Mouse (Mus musculus) embryonic facial prominence, embryonic 15.5 days (tissue): ENCODE measurements around the gene Zfp184. TPM values are rescaled to one million over a fixed set of nuclear protein-coding genes. Genes with fewer than 3 reads are reported as not detected.

Source experiments
- ATAC-seq: fragments of 200-750 bp; cut with Nextera tagmentation; 2 replicates; pipeline ENCODE4 v1.8.0; 2017; ENCODE audit warnings: low read depth, moderate TSS enrichment; ENCODE audit not compliant: insufficient number of reproducible peaks, low FRiP score, low TSS enrichment
- H3K27ac ChIP-seq: fragments of 300-500 bp; sonication (generic); replicated peaks from 2 replicates; pipeline ENCODE4 v1.5.1; 2015; ENCODE audit warnings: mild to moderate bottlenecking, inconsistent platforms
- H3K27me3 ChIP-seq: fragments of 300-500 bp; sonication (generic); 2 replicates; pipeline ENCODE4 v1.6.1; 2015; ENCODE audit warnings: inconsistent platforms
- H3K36me3 ChIP-seq: fragments of 300-500 bp; sonication (generic); 2 replicates; pipeline ENCODE4 v1.6.1; 2015; ENCODE audit warnings: mild to moderate bottlenecking, inconsistent platforms
- H3K4me1 ChIP-seq: fragments of 300-500 bp; sonication (generic); 2 replicates; pipeline ENCODE4 v1.6.1; 2015; ENCODE audit warnings: inconsistent platforms
- H3K4me2 ChIP-seq: fragments of 300-500 bp; sonication (generic); replicated peaks from 2 replicates; pipeline ENCODE4 v1.6.1; 2015; ENCODE audit warnings: mild to moderate bottlenecking, inconsistent platforms
- H3K4me3 ChIP-seq: fragments of 300-500 bp; sonication (generic); replicated peaks from 2 replicates; pipeline ENCODE4 v1.5.1; 2015; ENCODE audit warnings: mild to moderate bottlenecking, inconsistent platforms
- H3K9ac ChIP-seq: fragments of 300-500 bp; sonication (generic); 2 replicates; pipeline ENCODE4 v1.6.1; 2015; ENCODE audit warnings: inconsistent platforms
- H3K9me3 ChIP-seq: fragments of 300-500 bp; sonication (generic); replicated peaks from 2 replicates; pipeline ENCODE4 v1.6.1; 2016; ENCODE audit warnings: inconsistent platforms
- WGBS: fragments of 180-500 bp; shearing (Covaris S2); methylation state at CpG from one replicate; pipeline ENCODE4 v1.1.7; 2015; 5-methylcytosine and 5-hydroxymethylcytosine counted together
- polyA plus RNA-seq: library from polyadenylated mRNA; unstranded; fragments of >200 nt; fragmentation: Nextera tagmentation; extraction: Ambion mirVana; gene quantifications from 2 replicates; pipeline ENCODE4 v1.2.1, GENCODE M21; 2015

Gene Zfp184
- polyA plus RNA-seq, 1 experiment from 2014 or later = 7.7 TPM

DNA sequence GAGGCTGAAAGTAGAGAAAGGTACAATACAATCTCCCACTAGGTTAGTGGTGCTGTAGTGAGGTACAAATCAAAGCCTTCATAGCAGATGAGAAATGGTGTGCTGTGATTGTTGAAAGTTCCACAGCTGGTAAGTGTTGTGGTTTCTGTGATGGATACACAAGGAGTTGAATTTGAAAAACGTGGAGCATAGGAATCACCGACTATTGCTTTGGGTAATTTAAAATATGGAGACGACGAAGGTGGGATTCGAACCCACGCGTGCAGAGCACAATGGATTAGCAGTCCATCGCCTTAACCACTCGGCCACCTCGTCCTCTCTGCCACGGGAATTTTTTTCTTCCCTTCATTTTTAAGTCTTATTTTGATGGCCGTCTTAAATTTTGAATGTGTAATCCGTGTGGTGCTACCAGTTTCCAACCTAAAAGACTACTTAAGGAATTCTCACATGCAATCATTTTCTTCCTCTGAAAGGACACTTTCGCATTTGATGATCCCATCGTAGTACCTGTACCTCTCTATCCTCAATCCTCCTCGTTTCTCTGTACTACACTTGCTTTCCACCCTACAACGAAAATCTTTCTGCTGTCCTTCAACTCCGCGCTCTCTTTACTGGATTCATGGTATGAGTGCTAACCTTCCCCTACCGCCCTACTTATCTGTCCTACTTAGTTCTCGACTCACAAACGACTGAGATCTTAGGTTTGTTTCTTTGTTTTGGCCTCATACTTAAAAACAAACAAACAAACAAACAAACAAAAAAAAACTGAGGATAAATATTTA lies 49.3 kb downstream of the Zfp184 start:
- no peak overlapping the region for H3K27ac ChIP-seq

DNA sequence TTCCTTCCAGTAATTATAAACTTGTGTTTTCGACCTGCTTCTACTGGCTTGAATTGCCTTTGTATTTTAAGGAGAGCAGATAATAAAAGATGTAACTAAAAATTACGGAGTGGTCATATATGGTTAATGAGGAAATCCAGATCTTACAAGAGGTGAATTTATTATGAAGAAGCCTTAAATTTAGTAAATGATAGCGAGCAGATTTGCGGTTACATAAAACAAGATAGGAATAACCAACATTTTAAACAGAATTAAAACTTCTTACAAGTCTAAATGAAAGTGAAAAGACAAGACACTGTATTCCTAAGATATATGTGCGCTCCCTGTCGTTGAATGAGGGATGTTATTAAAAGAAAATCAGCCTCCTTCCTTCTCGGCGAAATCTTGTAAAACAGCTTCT lies 50.0 kb downstream of the Zfp184 start:
- H3K9me3 ChIP-seq = no peaks in the 10 kb centered on the region
- H3K27ac ChIP-seq = no peak overlapping the region
- no peaks in the 10 kb centered on the region for H3K36me3 ChIP-seq
- ATAC-seq = no peak
- peak overlapping the region; percentile 34 for H3K4me3 ChIP-seq
- H3K9ac ChIP-seq = no peak overlapping the region
- 4% methylated on average over 8 of the region's 8 CpGs for WGBS
- H3K27me3 ChIP-seq = peaks cover 62% of the 10 kb centered on the region
- H3K4me2 ChIP-seq = peak overlapping the region; percentile 55
- H3K4me1 ChIP-seq = peaks cover 16% of the 10 kb centered on the region

More for the DNA sequence above, 49.3 kb downstream of the Zfp184 start:
- WGBS = 2% methylated on average over 22 of the region's 22 CpGs
- no peak overlapping the region for H3K9ac ChIP-seq
- H3K4me3 ChIP-seq = no peak overlapping the region
- peaks cover 55% of the 10 kb centered on the region for H3K27me3 ChIP-seq
- H3K9me3 ChIP-seq = no peaks in the 10 kb centered on the region
- no peak overlapping the region for H3K4me2 ChIP-seq
- peaks cover 16% of the 10 kb centered on the region for H3K4me1 ChIP-seq
- ATAC-seq = no peak
- H3K36me3 ChIP-seq = no peaks in the 10 kb centered on the region

DNA sequence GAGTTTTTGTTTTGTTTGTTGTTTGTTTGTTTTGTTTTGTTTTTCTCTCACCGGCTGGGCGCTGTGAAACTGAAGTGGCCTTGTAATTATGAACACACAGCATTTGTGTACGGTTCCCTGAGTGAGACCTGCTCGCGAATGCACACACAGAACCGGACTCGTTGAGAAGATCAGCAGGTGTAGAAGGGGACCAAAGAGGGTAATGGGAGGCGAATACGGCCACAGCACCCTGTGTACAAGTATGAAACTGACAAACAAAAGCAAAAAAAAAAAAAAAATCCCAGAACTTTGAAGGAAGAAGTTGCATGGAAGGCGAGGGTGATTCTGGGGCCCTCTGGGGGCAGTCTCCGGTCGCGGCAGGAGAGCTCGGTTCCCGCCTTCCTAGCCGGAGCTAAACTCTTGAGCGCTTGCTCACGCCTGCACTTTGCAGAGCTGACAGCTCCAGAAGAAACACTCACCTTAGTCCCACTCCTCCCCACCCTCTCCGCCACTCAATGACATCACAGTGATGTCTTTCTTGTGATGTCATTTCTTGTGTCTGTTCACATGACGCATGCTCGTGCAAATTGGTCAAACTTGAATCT lies 50.5 kb downstream of the Zfp184 start:
- Histone ChIP-seq H3K4me2 (peak overlapping the region; percentile 55), H3K9me3 (no peaks in the 10 kb centered on the region), H3K9ac (no peak overlapping the region), H3K27ac (no peak overlapping the region), H3K4me3 (peak overlapping the region; percentile 34), H3K27me3 (peaks cover 67% of the 10 kb centered on the region), H3K36me3 (no peaks in the 10 kb centered on the region), H3K4me1 (peaks cover 16% of the 10 kb centered on the region)
- WGBS = under 1% methylated on average over 21 of the region's 21 CpGs
- ATAC-seq = no peak

DNA sequence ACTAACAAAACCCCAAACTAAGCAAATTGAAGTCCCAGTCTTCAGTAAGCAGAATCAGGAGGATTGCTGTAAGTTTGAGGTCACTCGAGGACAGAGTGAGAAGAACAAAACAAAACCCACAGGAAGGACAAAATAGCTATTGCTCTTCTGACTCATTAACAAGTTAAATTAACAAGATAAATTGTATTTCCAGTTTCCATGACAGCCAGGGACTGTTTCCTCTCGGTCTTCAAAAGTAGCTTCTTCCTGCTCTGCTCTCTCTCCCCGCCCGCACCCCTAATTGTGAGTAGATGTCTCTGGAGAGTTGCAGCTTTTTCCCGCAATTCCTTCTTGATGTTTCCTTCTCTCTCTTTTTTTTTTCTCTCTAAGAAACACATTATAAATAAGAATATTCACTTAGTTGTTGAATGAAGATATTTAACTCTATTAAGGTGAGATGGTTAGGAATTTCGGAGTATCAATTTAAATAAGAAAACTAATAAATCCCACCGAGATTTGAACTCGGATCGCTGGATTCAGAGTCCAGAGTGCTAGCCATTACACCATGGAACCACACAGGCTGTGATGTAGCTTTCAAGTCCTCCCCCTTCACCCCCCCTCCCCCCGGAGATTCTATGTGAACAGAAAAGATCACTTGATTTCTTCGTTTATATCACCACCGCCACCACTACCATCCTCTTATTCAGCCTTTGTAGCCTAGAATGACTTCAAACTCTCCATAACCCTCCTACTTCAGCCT lies 51.4 kb downstream of the Zfp184 start:
- WGBS = 2% methylated on average over 12 of the region's 12 CpGs
- Histone ChIP-seq H3K4me2 (peak overlapping the region; percentile 55), H3K4me3 (peak overlapping the region; percentile 21), H3K36me3 (no peaks in the 10 kb centered on the region), H3K4me1 (peaks cover 16% of the 10 kb centered on the region), H3K9ac (no peak overlapping the region), H3K9me3 (no peaks in the 10 kb centered on the region), H3K27ac (no peak overlapping the region), H3K27me3 (peaks cover 73% of the 10 kb centered on the region)
- ATAC-seq = no peak

DNA sequence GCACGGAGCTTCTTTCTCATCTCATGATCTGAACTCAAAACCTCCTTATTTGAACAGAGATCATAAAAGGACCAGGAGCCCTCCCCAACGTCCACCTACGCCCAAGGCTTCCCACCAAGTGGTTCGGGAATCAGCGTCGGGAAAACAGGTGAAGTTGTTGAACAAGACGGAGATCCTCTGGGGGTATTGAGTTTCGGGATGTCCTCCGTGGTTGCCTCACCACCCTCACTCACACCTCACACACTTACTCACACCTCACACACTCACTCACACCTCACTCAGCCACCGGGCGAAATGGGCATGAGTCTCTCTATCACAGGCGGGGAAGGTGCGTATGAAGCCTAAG lies 51.9 kb downstream of the Zfp184 start:
- peaks cover 16% of the 10 kb centered on the region for H3K4me1 ChIP-seq
- ATAC-seq = no peak
- no peaks in the 10 kb centered on the region for H3K36me3 ChIP-seq
- peaks cover 79% of the 10 kb centered on the region for H3K27me3 ChIP-seq
- H3K4me2 ChIP-seq = peak overlapping the region; percentile 31
- H3K27ac ChIP-seq = no peak overlapping the region
- H3K9ac ChIP-seq = no peak overlapping the region
- peak overlapping the region; percentile 21 for H3K4me3 ChIP-seq
- H3K9me3 ChIP-seq = no peaks in the 10 kb centered on the region
- under 1% methylated on average over 13 of the region's 13 CpGs for WGBS

DNA sequence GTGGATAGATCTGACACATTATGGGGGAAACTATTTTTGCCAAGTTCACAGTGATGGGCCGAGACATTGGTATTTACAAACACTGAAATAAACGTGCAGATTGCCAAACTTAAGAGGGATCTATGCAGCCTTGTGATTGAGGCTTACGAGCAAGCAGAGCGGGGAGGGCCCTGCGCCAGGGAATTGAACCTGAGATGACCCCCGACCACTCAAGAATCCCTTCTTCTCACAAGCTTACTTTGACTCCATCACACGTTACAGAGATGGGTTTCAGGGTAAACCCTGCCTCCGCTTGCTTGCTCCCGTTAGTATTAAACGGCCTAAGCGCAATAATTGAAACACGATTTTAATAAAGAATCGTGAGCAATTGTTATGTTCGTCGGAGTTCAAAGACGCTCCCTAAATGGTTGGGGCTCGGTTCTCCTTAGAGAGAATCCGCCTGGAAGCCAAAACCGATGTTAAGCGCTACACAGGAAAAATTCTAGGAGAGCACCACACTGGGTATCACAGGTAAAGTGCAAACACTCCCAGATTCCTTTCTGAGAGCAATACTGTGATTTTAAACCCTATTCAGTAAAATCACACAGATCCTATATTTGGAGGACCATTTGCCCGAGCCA lies 52.4 kb downstream of the Zfp184 start:
- Histone ChIP-seq H3K4me3 (peak overlapping the region; percentile 21; the same call in 1 of the 2 replicates), H3K4me1 (peaks cover 16% of the 10 kb centered on the region), H3K9ac (no peak overlapping the region), H3K27ac (no peak overlapping the region), H3K36me3 (no peaks in the 10 kb centered on the region), H3K9me3 (no peaks in the 10 kb centered on the region), H3K27me3 (peaks cover 84% of the 10 kb centered on the region), H3K4me2 (peak overlapping the region; percentile 31)
- WGBS = 2% methylated on average over 21 of the region's 21 CpGs
- no peak for ATAC-seq

DNA sequence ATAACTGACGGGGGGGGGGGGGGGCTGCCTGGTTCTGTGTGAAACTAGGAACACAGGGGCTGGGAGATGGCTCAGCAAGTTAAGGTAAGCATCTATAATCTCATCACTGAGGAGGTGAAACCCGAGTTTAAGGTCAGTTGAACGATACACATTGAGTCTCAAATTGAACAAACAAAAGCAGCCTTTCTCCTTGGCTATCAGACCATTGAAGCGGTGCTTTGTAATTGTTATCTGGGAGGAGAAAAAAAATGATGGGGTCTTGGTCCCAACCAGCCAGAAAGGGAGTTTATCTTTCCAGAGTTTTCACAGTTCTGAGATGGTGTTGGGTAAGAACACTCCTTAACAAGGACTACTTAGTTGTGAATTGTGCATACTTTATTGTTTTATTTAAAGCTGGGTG lies 52.9 kb downstream of the Zfp184 start:
- H3K36me3 ChIP-seq = no peaks in the 10 kb centered on the region

DNA sequence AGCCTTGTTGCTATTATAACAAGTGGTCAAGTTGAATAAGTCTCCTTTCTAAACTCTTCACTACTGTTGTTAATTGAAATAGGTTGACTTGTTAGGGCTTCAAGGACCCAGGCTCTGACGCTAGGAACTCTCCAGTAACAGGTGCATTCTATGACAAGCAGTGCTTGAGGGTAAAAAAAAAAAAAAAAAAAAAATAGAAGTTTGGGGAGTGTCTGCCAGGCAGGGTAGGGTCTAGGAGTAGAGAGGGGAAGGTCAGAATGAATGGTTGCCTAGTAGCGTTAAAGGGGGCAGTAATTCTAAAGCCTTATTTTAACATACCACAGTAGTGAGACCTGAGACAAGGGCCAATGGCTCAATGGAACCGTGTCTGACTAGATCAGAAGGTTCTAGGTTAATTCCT lies 53.5 kb downstream of the Zfp184 start:
- no peak overlapping the region for H3K27ac ChIP-seq
- no peak overlapping the region for H3K4me3 ChIP-seq
- peaks cover 16% of the 10 kb centered on the region for H3K4me1 ChIP-seq
- no peaks in the 10 kb centered on the region for H3K9me3 ChIP-seq
- ATAC-seq = no peak
- 16% methylated on average over 3 of the region's 3 CpGs for WGBS
- H3K9ac ChIP-seq = no peak overlapping the region
- no peak overlapping the region for H3K4me2 ChIP-seq
- H3K27me3 ChIP-seq = peaks cover 90% of the 10 kb centered on the region
- H3K36me3 ChIP-seq = no peaks in the 10 kb centered on the region

More for the DNA sequence above, 52.9 kb downstream of the Zfp184 start:
- Histone ChIP-seq H3K4me1 (peaks cover 16% of the 10 kb centered on the region), H3K27me3 (peaks cover 87% of the 10 kb centered on the region), H3K9me3 (no peaks in the 10 kb centered on the region), H3K27ac (no peak overlapping the region), H3K9ac (no peak overlapping the region), H3K4me2 (no peak overlapping the region), H3K4me3 (no peak overlapping the region)
- 9% methylated on average over 4 of the region's 4 CpGs for WGBS
- ATAC-seq = no peak

DNA sequence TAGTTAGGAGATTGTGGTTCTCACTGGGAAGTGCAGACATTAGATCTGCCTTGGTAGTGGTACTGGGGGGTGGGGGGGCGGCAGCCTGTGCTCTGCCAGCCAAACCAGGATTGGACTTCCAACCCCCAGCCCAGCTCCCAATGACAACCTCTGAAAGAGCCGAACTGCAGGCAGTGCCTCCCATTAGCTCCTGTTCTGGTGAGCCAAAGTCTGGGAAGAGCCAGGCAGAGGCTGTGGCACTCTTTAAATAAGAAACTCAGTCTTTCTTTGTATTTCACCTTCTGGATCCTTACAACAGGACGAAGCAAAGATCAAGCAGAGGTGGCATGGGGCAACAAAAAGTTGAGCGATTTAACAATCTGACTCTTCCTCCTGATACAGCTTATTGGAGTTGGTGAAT lies 54.3 kb downstream of the Zfp184 start:
- Histone ChIP-seq H3K4me2 (no peak overlapping the region), H3K9me3 (no peaks in the 10 kb centered on the region), H3K27me3 (peaks cover 93% of the 10 kb centered on the region), H3K4me1 (peaks cover 16% of the 10 kb centered on the region), H3K4me3 (no peak overlapping the region), H3K9ac (no peak overlapping the region), H3K27ac (no peak overlapping the region), H3K36me3 (no peaks in the 10 kb centered on the region)
- ATAC-seq = no peak
- 26% methylated on average over 4 of the region's 4 CpGs for WGBS

DNA sequence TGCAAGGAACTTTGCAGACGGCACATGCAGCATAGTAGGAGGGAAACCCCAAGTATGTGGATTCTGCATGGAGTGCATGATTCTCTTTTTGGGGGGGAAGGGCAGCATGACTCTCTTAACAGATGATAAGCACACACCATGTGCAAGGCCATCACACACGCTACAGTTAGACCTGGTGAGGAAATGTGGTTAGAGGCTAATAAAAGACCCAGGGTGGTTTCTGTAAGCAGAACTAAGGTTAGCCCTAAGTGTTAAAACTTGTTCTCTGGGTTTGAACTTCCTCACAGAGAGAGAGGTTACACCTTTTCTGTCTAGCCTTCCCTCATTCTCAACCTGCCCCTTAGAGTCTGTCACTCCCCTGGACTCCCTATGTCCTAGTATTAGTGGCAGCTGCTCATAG lies 56.5 kb downstream of the Zfp184 start:
- no peak overlapping the region for H3K4me2 ChIP-seq

DNA sequence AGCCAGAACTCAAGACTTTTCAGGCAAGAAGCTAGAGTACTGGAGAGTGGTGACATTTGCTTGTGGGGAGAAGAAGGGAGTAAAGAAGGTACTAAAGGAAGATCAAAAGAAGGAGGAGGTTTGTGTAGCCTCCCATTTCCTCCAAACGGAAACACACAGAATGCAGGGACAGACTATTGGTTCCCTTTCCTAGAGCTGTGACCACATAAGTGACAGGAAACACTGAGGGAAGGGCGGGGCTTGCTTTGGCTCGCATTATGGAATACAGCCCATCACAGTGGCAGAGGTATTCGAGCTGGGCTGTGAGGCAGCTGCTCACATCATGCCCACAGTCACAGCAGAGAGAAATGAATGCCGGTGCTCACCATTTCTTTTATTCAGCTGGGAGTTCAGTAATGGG lies 56.9 kb downstream of the Zfp184 start:
- H3K4me1 ChIP-seq = peaks cover 20% of the 10 kb centered on the region
- 18% methylated on average over 5 of the region's 5 CpGs for WGBS
- H3K9ac ChIP-seq = no peak overlapping the region
- H3K27me3 ChIP-seq = peaks cover 100% of the 10 kb centered on the region
- no peaks in the 10 kb centered on the region for H3K9me3 ChIP-seq
- H3K4me2 ChIP-seq = no peak overlapping the region
- H3K27ac ChIP-seq = no peak overlapping the region
- H3K36me3 ChIP-seq = no peaks in the 10 kb centered on the region
- no peak overlapping the region for H3K4me3 ChIP-seq
- no peak for ATAC-seq

More for the DNA sequence above, 56.5 kb downstream of the Zfp184 start:
- no peak overlapping the region for H3K9ac ChIP-seq
- ATAC-seq = no peak
- 52% methylated on average over 2 of the region's 2 CpGs for WGBS
- no peaks in the 10 kb centered on the region for H3K9me3 ChIP-seq
- no peak overlapping the region for H3K4me3 ChIP-seq
- no peak overlapping the region for H3K27ac ChIP-seq
- H3K27me3 ChIP-seq = peaks cover 100% of the 10 kb centered on the region
- no peaks in the 10 kb centered on the region for H3K36me3 ChIP-seq
- H3K4me1 ChIP-seq = peaks cover 19% of the 10 kb centered on the region
